Mouse (Mus musculus) ZHBTc4 (cell line): ENCODE measurements around the gene 0610037L13Rik.

Experiments
- DNase-seq: peaks from one replicate; pipeline ENCODE4 v3.0.0-alpha.2; 2011; ENCODE audit warnings: low read depth, low spot score

0610037L13Rik gene

DNA sequence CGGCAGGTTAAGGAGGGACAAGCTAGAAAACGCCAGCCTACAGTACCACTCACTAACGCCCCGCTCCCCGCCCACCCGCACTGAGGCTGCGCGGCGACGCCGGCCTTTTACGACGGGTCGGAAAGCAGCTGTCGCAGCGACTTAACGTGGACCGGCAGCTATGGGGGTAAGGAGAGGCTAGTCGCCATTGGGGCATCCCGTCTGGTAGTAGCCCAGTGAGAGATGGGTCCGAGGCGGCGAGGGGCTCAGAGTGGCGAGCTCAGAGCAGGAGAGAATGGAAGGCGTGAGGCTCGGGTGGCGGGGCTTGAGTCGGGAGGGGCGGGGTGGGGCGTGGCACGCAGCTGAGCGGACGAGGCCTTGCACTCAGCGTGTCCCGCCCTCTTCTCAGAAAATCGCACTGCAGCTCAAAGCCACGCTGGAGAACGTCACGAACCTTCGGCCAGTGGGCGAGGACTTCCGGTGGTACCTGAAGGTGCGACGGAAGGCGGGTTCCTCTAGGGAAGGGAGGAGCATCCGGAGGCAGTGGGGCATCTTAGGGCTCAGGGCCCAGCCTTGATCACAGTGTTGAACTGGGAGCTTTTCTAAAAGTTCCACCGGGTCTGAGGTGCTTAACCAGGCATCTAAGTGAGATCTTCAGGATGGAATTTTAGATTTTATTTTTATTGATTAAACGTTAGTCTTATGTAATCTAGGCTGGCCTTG lies at the start of gene 0610037L13Rik:
Gene 0610037L13Rik, plus strand, starts transcription at position 83 of the 702 bp plus-strand sequence.
- peak; percentile 98 for DNase-seq

DNA sequence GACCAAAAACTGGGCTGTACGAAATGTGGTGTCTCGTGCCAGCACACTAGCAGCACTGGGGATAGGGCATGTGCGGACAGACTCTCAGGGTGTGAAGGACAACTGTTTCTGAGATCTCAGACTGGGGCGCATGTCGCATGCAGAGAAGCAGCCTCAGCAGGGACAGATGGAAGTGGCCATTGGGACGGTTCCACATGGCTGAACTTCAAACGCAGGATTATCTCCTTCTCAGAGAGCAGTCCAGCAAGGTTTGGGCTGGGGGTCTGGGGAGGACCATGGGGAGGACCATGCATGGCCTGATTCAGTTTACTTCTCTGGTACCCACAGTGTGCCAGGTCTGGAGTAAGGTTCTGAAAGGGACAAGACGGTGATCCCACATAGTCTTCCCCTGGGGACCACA lies 45.9 kb upstream of the 0610037L13Rik start:
- no peak for DNase-seq

DNA sequence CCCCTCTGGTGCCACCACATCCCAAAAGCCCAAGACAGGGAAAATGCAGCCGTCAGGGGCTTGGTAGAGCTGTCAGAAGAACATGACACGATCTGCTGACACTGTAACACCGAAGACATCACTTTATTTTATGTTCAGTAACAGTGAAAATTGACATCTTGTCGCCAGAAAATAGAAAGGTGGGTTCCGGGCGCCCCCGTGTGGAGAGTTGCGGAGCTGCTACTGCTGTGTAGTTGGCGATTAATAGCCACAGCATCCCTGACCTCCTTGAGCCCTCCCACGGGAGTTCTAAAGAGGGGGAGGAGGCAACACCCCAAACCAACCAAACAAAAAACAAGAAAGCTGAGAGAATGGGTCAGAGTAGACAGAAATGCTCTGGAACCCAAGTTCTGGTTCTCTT lies 44.6 kb upstream of the 0610037L13Rik start:
- DNase-seq: peak; percentile 70

DNA sequence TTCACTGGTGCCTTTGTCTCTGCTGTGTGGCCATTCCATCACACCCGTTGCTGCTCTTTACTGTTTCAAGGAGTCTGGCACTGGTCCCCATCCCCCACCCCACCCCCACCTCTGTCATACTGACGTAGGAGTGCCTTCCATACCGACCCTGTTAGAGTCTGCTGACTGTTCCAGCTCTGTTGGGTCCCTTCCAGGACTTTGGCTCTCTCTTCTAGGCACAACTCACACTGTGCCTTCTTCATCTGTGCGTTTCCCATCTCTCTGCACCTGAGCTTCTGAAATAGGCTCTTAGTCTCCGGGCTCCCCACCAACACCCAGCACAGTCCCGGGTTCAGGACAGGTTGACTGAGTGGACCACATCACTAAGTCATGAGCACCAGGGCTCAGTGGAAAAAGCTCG lies 42.8 kb upstream of the 0610037L13Rik start:
- no peak for DNase-seq

DNA sequence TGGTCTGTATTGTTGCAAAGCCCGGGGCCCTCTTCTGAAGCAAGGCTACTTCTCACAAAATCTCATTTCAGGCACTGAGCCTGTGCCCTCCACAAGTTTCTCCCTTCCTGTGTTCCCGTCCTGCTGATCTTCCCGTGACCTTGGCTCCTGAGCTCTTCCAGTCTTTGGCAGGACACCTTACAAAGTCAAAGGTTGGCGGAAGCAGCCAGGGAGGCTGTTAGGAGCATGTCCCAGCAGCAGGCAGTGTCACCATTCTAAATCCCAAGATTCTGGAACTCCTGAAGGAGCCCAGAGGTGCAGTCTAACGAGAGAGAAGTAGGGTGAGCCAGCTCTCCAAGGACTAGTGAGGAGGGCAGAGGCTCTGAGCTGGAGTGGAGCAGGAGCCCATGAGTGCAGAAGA lies 41.1 kb upstream of the 0610037L13Rik start:
- DNase-seq: no peak

DNA sequence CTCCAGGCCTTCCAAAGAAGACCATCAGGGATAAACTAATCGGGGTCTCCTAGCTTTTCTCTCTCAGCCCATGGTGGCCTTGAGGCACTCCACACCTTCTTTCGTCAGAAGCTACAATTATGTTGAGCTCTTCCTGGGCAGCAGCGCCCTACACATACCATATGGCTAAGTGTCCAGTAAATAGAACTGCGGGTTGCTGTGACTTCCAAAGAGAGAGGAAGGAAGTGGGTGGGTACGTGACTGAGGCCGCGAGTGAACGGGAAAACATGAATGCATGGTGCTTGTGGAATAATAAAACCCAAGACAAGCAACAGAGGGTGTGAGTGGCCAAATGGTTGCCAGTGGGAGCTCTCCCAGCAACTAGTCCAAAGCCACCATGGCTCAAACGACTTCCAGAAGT lies 40.0 kb upstream of the 0610037L13Rik start:
- DNase-seq: no peak

DNA sequence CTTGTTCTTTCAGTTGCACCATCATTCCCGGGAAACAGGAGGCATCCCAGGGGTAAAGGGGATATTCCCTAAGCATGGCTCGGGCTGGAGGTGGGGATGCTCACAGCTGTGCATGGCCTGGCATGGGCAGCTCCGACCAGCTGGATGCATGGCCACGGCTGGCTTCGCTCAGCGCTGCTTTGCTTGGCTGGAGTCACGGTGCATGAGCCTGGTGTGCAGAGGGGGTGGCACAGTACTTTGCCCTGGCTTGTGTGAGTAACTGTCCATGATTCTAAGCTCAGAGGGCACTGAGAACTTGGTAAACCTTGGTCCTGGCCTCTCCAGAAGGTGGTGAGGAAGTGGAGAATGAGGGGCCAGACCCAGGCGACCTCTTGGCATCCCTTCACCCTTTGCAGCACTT lies 39.5 kb upstream of the 0610037L13Rik start:
- DNase-seq: no peak

DNA sequence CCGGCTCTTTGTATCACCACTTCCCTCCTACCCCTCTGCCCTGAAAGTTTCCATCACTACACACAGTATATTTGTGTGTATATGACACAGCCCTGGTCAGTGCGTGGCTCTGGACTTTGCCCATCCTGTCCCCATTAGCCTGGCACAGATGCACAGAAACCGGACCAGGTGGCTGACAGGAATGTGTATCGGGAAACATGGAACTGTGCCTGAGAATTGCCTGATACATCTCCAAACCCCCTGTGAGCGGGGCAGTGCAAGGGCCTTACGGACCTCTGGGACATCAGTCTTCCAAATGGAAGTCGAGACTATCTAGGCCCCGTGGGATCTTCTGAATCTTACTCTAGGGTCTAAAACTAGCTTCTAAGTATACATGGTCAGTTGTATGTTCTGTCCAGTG lies 36.3 kb upstream of the 0610037L13Rik start:
- no peak for DNase-seq

DNA sequence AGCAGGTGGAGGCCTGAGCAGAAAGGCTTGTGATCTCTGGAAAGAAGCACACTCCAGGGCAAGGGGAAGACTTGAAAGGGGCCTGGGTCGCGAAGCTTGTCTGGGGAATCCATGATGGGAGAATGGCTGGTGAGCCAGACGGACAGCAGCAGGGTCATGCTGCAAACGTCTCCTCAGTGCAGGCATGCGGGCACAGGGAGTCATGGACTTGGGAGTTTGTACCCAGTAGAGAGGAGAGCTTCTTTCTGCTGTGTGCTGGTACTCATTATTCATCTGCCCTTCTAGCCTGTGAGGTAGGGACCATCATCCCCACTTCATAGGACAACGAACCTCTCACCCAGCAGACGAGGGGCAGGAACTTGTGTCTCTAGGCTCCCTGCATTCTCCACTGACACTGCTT lies 35.8 kb upstream of the 0610037L13Rik start:
- DNase-seq: no peak

DNA sequence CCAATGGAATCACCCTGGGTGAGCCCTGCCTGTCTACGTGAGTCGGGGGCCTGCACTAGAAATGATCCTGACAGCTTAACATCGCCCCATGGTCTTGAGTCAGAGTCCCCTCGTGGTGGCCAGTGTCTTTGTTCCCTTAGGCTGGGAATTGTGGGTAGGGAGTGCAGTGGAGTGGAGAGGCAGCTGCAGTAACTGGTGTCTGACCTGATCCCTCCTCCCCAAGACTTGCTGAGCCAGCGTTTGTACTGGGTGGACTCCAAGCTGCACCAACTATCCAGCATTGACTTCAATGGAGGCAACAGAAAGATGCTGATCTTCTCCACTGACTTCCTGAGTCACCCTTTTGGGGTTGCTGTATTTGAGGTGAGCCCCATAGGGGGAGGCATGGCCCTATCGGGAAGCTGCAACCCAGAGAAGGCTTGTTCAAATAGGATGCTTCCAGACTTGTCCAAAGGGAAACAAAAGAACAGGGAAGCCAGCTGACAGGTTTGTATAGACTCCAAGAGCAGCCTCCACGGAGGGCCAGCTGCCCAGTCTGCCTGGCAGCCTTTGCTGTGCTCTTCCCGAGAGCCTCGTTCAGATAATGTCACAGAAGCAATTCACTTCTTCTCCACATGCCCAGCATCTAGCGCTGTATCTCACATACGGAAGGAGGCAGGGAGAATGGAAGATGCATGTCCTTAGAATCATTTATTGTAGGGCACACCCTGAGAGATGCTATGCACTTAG lies 32.5 kb upstream of the 0610037L13Rik start:
- no peak for DNase-seq

DNA sequence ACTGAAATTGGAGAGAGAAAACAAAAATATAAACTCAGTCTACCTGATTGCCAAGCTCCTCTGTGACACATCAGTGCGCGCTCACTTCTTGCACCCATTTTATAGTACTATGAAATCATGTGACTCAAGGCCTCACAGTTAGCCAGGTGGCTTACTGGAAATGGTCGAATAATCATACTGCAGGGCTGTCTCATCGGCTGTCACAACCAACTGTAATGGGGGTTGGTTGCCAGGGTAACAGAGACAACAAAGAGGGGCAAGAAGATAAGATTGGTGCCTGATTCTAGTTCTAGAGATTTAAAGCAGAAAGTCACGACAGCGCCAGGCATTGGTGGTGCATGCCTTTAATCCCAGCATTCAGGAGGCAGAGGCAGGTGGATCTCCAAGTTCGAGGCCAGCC lies 30.6 kb upstream of the 0610037L13Rik start:
- DNase-seq: no peak

DNA sequence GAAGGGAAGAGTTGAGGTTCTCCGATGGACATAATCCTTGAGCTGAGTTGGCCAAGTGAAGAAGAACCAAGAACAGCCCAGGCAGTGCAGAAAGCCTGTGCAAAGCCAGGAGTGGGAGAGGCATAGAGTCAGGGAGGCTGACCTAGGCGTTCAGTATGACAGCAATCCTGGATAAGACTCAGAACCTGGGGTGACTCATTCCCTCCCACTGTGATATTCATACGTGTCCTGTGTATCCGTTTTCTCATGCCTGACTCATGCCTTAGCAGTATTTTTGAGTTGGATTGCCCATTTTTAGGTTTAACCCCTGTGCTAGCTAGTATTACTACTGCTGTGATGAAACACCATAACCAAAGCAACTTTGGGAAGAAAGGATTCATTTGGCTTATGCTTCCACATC lies 24.7 kb upstream of the 0610037L13Rik start:
- no peak for DNase-seq

DNA sequence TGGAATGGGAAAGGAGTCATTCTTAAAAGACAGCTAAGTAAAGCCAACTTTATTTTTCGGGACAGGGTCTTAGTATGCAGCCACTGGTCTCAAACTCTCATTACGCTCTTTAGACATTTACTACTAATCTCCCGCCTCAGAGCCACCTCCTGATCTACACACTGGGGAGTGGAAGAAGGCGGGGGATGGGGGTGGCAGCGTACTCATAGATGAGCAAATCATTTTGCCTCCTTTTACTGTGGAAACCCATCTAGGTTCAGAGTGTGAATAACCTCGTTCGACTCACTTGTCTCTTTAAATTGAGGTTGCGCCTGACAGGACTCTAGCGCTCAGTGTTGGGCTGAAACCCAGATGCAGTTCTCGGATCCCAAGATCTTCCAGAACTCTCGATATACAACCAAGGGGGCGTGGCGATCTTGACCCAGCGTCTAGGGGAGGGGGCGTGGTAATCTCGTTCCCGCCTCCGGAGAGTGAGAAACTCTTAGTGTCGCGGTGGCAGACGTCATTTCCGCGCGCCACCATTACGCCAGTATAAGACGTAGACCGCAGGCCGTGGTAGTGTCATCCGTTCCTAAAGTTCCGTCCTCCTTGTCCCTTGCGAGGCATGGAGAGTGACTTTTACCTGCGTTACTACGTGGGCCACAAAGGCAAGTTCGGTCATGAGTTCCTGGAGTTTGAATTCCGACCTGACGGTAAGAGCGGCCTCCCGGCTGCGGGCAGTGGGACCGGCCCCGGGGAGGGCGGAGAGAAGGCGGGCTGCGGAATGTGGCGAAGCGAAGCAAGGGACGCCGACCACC lies 10.2 kb upstream of the 0610037L13Rik start, which contains the start of gene Magoh:
Gene Magoh, plus strand, starts transcription at position 502 of the 797 bp plus-strand sequence.
- DNase-seq: peak; percentile 98

DNA sequence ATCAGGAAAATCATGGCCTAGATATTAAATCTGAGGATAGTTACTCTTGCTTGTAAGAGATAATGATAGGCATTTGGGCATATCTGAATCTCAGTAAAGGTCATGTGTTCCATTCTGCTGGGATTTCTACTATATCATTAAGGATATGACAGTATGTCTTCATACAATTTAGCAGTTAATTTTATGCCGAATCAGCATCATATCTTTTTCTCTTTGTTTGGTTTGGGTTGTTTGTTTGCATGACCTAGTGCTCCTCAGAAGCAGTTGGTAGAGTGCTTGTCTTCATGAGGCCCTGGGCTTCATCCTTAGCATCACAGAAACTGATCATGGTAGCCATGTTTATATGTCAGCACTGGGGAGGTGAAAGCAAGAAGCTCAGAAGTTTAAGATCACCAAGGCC lies 8.0 kb upstream of the 0610037L13Rik start:
- DNase-seq: no peak

DNA sequence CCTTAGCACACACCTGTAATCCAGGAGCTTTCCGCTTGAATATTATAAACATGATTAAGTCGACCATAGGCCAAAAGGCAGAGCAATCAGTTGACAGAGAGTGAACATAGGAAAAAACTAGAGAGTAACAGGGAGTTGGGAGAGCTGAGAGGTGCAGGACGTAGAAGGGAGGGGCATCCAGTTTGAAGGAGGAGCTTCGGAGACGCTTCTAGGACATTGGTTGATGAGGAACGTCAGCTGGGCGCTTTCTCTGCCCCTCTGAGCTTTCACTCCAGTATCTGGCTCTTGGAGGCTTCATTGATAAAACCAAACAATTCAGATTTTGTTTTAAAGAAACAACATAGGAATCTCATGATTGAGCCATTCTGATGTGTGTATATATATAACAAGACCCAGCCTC lies 3.2 kb upstream of the 0610037L13Rik start:
- DNase-seq: peak; percentile 71

DNA sequence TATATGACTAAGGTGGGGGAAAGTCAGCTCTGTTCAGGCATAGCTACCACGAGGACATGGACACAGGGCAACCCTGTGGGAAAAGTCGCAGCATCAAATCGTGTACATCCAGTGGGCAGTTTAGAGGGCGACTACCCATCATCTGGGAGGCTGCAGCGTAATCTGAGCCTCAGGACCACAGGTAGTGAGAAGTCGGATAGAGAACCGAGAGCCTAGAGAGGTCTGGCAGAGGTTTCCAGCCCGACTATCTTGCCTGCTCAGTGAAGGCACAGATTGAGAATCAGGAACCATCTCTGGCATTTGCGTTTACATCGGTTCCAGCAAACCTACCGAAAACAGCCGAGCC lies 255 bp upstream of the 0610037L13Rik start:
- no peak for DNase-seq

DNA sequence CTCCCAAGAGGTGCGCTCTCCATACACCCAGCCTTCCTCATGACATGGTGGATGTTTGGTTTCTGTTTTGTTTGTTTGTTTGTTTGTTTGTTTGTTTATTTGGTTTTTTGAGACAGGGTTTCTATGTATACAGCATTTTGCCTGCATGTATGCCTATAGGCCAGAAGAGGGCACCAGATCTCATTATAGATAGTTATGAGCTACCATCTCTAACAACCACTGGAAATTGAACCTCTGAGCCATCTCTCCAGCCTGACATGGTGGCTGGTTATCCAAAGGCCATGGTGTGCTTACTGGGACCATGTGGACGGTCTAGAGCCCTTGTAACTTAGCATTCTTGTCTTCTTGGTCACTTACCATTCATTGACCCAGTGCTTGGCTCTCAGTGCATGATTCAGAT lies 3.0 kb downstream of the 0610037L13Rik start:
- DNase-seq: peak; percentile 30

DNA sequence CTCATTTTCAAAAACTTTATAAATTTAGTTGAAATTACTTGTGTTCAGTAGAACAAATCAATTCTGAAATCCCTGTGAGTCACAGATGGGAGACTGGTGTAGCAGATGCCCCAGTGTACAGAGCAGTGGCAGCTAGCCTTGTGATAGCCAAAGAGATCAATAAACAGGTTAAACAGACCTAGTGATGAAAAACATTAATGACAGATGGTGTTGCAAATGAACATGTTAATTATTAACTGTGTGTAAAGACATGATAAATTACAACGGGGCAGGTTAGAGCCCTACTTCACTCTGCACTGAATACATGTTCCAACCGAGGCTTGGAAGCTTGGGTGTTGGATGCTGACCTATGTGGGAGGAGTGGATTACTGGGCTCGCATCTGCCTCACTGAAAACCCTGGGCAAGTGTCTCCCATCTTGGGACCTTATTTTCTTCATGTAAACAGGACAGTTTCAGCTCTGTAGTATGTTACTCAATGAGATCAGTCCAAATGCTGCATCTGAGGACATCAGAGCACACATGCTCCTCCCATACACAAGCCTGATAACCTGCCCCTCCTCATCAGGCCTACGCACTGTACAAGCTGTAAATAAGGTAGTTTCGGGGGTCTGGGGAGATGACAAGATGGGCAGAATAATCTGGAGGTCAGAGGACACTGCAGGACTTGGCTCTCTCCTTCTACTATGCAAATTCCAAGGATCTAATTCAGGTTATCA lies 9.8 kb downstream of the 0610037L13Rik start:
- DNase-seq: no peak

DNA sequence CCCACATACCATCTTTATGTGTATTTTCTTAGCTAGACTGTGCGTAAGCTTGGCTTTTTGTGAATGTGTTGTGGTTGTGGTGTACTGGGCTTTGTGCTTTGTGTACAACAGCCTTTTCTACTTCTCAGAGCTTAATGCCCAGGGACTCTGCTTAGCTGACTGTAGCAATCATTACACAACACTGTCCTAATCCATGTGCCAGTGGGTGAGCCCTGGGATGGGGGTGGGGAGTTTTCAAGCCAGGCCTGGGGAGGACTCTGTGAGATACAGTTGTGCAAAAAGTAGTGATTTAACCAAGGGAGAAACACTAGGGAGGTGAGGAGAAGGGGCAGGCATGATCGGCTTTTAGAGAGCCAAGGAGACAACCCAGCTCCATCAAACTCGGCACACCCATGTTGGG lies 10.6 kb downstream of the 0610037L13Rik start:
- no peak for DNase-seq

DNA sequence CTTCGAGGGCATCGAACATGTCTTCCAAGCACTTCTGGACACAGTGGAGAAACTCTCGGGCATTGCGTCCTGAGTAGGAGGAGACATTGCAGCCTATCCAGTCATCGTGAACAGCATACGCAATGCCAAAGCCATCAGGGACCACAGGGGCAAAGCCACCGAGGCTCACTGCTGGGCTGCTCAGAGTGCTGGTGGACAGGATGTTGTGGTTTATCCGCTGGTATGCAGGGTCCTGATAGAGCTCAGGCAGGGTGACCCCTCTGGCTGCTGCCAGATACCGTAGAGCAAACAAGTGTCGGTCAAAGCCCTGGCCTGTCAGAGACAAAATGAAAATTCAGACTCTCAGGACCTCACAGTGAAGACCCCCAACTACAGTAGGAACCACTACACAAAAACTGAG lies 14.6 kb downstream of the 0610037L13Rik start:
- no peak for DNase-seq

DNA sequence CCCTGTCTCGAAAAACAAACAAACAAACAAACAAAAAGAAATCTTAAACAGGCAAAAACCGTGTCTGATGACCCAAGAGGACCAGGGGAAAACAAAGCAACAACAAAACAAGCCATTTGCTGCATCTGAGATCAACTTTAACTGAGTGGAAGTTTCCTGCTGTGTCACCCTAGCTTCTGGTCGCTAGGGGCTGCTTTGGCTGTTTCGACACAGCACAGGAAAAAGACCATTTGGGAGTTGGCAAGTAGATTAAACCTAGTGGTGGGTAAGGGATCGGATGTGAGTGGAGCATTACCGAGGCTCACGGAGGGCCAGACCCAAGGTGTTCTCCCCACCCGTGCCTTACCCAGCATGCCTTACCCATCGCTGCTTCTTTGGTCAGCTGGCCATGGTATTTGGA lies 16.9 kb downstream of the 0610037L13Rik start:
- DNase-seq: peak; percentile 56

DNA sequence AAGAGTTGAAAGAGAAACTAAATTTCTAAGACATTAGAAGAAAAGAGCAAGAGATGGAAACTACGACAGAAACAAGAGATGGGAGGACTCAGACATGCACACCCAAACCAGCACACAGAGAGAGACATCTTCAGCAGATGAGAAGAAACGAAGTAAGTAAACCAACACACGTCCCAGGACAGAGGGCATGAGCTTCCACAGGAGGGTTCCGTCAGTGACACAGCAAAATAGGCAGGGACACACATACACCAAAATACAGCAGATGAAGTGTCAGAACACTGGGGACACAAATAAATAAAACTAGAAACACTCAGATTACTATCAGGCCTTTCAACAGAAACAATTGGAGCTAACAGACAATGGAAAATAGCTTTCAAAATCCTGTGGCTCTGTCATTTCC lies 20.4 kb downstream of the 0610037L13Rik start:
- no peak for DNase-seq
